Mouse (Mus musculus) intestine, embryonic 16.5 days (tissue): Measurements from ENCODE around the gene S100b. TPM values are rescaled to one million over a fixed set of nuclear protein-coding genes. Genes with fewer than 3 reads are reported as not detected.

Experiments
- ATAC-seq: fragments of 200-750 bp; cut with Nextera tagmentation; 2 replicates; pipeline ENCODE4 v1.8.0; 2017; ENCODE audit warnings: moderate TSS enrichment, moderate library complexity
- H3K27ac ChIP-seq: fragments of 300-500 bp; sonication (generic); 2 replicates; pipeline ENCODE4 v1.5.1; 2014; ENCODE audit warnings: mild to moderate bottlenecking, low read length
- H3K27me3 ChIP-seq: fragments of 300-500 bp; sonication (generic); replicated peaks from 2 replicates; pipeline ENCODE4 v1.6.1; 2014; ENCODE audit warnings: low read length, control low read depth, mixed read lengths; ENCODE audit not compliant: control insufficient read depth, insufficient read depth
- H3K36me3 ChIP-seq: fragments of 300-500 bp; sonication (generic); 2 replicates; pipeline ENCODE4 v1.6.1; 2014; ENCODE audit warnings: low read length, control low read depth; ENCODE audit not compliant: control insufficient read depth, insufficient read depth
- H3K4me1 ChIP-seq: fragments of 300-500 bp; sonication (generic); 2 replicates; pipeline ENCODE4 v1.6.1; 2014; ENCODE audit warnings: low read length, control low read depth, mixed read lengths; ENCODE audit not compliant: control insufficient read depth, insufficient read depth
- H3K4me2 ChIP-seq: fragments of 300-500 bp; sonication (generic); 2 replicates; pipeline ENCODE4 v1.6.1; 2014; ENCODE audit warnings: low read depth, low read length, control low read depth
- H3K4me3 ChIP-seq: fragments of 300-500 bp; sonication (generic); 2 replicates; pipeline ENCODE4 v1.5.1; 2014; ENCODE audit warnings: mild to moderate bottlenecking, low read length
- H3K9ac ChIP-seq: fragments of 300-500 bp; sonication (generic); 2 replicates; pipeline ENCODE4 v1.6.1; 2014; ENCODE audit warnings: low read depth, low read length
- H3K9me3 ChIP-seq: fragments of 300-500 bp; sonication (generic); 2 replicates; pipeline ENCODE4 v1.6.1; 2016; ENCODE audit warnings: low read length, control low read depth; ENCODE audit not compliant: control insufficient read depth
- WGBS: fragments of 180-500 bp; shearing (Covaris S2); extraction: QIAGEN DNeasy Blood & Tissue Kit; methylation state at CpG from one replicate; pipeline ENCODE4 v1.1.7; 2014; 5-methylcytosine and 5-hydroxymethylcytosine counted together
- polyA plus RNA-seq: library from polyadenylated mRNA; unstranded; fragments of >200 nt; fragmentation: Nextera tagmentation; extraction: Ambion mirVana; gene quantifications from 2 replicates; pipeline ENCODE4 v1.2.1, GENCODE M21; 2015

S100b gene
- 2.1 and 2.4 TPM in 2 replicates for polyA plus RNA-seq

DNA sequence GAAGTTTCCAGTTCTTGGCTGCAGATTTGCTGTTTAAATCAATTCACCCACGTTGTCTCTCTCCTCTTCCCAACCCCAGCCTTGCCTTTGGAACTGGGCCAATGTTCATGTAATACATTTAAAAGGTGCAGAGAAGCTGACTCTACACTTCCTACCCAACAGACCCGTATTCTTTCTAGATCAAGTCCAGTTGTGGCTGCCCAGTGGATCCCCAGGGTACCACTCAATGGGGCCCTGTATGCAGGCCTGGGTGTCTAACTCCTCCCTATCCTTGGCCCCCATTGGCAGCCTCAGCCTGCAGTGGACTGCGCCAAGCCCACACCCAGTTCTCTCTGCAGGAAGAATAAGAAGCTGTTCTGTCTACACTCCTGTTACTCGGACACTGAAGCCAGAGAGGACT is at the start of gene S100b:
Gene S100b (plus strand): TSS at position 318 of the 400 bp plus-strand sequence.
- H3K27ac ChIP-seq = peak within 1 kb of the TSS; percentile 3; the same call in 1 of the 2 replicates
- H3K4me1 ChIP-seq = peaks cover 12% of the 10 kb centered on the region
- WGBS = 39% methylated on average over 4 of the region's 4 CpGs
- H3K4me2 ChIP-seq = peak within 1 kb of the TSS; percentile 23; the same call in 1 of the 2 replicates
- ATAC-seq = peak; percentile 84
- H3K4me3 ChIP-seq = no peak within 1 kb of the TSS
- no peak within 1 kb of the TSS for H3K9ac ChIP-seq
- H3K27me3 ChIP-seq = no peaks in the 10 kb centered on the region
- no peaks in the 10 kb centered on the region for H3K36me3 ChIP-seq
- H3K9me3 ChIP-seq = no peaks in the 10 kb centered on the region

DNA sequence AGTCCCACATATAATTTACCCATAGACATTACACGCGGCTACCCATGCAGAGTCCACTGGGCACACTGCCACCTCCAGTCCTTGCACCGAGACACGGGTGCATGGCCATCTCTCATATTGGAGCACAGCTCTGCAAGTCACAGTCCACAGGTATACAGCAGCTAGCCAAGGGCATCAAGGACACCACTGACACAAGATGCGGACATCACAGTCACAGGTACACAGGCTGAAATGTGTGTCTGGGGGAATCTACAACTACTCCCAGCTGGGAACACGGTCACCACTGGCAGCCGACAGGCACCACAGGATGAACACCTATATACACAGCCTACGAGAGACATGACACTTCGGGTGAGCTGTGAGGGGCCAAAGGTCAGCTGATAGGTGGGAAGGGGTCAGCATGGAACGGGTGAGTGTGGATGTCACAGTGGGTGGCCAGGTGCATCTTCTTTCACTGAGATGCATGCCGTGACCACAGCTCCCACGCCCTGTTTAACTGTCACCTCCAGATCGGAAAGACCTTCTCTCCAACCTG is 46.3 kb upstream of the S100b start:
- Histone ChIP-seq H3K4me3 (no peak overlapping the region), H3K9ac (no peak overlapping the region), H3K27me3 (no peaks in the 10 kb centered on the region), H3K4me1 (no peaks in the 10 kb centered on the region), H3K4me2 (no peak overlapping the region), H3K9me3 (no peaks in the 10 kb centered on the region), H3K27ac (no peak overlapping the region), H3K36me3 (no peaks in the 10 kb centered on the region)
- 91% methylated on average over 13 of the region's 13 CpGs for WGBS
- no peak for ATAC-seq

DNA sequence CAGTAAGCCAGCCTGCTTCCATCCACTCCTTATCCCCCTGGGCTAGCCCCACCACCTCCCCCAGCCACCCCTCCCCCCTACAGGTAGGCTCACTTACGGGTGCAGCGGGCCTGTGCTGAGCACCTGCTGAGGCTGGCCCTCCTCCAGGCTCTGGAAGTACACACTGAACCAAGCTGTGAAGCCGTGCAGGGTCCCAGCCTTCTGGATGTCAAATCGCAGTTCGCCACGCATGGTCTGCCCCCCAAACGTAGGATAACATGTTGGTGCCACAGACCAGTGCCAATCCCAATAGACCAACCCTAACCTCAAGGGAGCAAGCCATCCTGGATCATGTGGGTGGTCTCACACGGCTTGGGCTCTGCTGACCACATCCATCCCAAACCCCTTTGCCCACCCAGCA is 44.4 kb upstream of the S100b start:
- 93% methylated on average over 8 of the region's 8 CpGs for WGBS
- H3K4me2 ChIP-seq = no peak overlapping the region

DNA sequence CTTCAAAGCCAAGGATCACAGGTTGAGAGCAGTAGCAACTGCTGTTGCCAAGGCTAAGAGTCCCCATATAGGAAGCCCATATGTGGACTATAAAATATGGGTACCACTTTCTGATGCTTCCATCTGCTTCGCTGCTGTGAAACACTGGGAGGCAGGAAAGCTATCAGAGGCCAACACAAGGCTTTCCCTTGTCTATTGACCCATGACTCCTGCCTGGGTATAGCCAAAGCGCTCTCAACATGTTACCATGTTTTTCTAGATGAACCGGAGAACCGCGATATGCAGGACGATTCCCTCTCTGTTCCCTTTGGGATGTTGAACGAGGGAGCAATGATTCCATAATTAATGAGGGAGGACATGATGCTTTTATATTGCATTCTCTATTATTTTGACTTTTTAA is 42.8 kb upstream of the S100b start:
- H3K4me3 ChIP-seq = no peak overlapping the region
- no peak overlapping the region for H3K4me2 ChIP-seq
- H3K9me3 ChIP-seq = 0 out of 2 replicates have a peak, but pooled peaks cover 11% of the 10 kb centered on the region
- no peak overlapping the region for H3K9ac ChIP-seq
- H3K27ac ChIP-seq = no peak overlapping the region
- H3K27me3 ChIP-seq = no peaks in the 10 kb centered on the region
- no peak for ATAC-seq
- peaks cover 21% of the 10 kb centered on the region for H3K36me3 ChIP-seq
- 95% methylated on average over 7 of the region's 7 CpGs for WGBS
- H3K4me1 ChIP-seq = no peaks in the 10 kb centered on the region

More for the DNA sequence above, 44.4 kb upstream of the S100b start:
- Histone ChIP-seq H3K9ac (no peak overlapping the region), H3K9me3 (0 out of 2 replicates have a peak, but pooled peaks cover 4% of the 10 kb centered on the region), H3K4me3 (no peak overlapping the region), H3K4me1 (no peaks in the 10 kb centered on the region), H3K27me3 (no peaks in the 10 kb centered on the region), H3K27ac (no peak overlapping the region), H3K36me3 (peaks cover 6% of the 10 kb centered on the region)
- no peak for ATAC-seq

DNA sequence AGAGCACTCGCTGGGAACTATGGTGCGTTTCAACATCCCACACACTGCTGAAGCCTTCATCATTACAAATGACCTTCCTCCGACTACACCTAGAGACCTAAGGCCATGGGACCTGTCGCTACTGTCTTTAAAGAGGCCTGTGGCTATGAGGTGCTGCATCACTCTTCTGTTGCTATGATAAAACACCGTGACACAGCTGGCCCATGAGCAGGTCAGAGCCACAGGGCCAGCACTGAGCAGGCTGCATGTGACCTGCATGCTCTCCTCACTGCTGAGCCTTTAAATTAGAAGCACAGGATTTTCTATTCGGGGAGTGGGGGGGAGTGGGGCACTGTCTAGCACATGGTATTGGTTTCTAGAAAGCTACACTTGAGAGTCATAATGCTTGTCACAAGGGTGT is 41.5 kb upstream of the S100b start:
- Histone ChIP-seq H3K4me3 (no peak overlapping the region), H3K36me3 (peaks cover 21% of the 10 kb centered on the region), H3K27me3 (no peaks in the 10 kb centered on the region), H3K4me1 (no peaks in the 10 kb centered on the region), H3K27ac (no peak overlapping the region), H3K9me3 (0 out of 2 replicates have a peak, but pooled peaks cover 11% of the 10 kb centered on the region), H3K4me2 (no peak overlapping the region), H3K9ac (no peak overlapping the region)
- no peak for ATAC-seq
- WGBS = 90% methylated on average over 6 of the region's 6 CpGs

DNA sequence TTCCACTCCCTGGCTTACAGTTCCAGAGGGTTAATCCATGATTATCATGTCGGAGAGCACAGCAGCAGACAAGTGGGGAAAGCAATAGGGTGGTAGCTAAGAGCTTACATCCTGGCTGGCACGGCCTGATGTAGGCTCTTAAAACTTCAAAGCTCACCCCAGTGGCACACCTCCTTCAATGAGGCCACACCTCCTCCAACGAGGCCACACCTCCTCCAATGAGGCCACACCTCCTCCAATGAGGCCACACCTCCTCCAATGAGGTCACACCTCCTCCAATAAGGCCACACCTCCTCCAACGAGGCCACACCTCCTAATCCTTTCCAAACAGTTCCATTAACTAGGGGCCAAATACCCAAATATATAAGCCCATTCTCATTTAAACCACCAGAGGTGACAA is 39.5 kb upstream of the S100b start:
- peaks cover 23% of the 10 kb centered on the region for H3K36me3 ChIP-seq
- H3K9me3 ChIP-seq = 0 out of 2 replicates have a peak, but pooled peaks cover 11% of the 10 kb centered on the region
- no peak for ATAC-seq
- no peak overlapping the region for H3K27ac ChIP-seq
- no peaks in the 10 kb centered on the region for H3K4me1 ChIP-seq
- H3K27me3 ChIP-seq = no peaks in the 10 kb centered on the region
- 96% methylated on average over 4 of the region's 4 CpGs for WGBS
- no peak overlapping the region for H3K4me3 ChIP-seq
- no peak overlapping the region for H3K9ac ChIP-seq
- H3K4me2 ChIP-seq = no peak overlapping the region

DNA sequence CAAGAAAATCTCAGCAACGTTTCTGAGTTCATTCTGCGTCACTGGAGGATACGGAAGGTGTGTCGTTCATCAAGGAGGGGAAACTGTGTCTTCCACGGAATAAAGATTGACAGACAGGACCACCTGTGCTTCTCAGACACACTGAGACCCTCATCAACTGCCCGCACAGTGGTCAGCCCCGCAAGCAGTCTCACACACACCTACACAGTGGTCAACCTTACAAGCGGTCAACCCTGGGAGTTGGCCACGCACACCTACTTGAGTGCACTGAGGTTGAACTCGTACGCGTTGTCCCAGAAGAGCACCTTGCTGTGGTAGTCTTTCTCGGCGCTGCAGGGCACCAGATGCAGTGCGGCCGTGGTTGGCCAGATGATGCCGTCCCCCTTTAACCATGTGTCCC is 36.6 kb upstream of the S100b start:
- Histone ChIP-seq H3K4me3 (no peak overlapping the region), H3K27ac (no peak overlapping the region), H3K4me2 (no peak overlapping the region), H3K36me3 (peaks cover 26% of the 10 kb centered on the region), H3K4me1 (no peaks in the 10 kb centered on the region), H3K27me3 (no peaks in the 10 kb centered on the region), H3K9ac (no peak overlapping the region), H3K9me3 (0 out of 2 replicates have a peak, but pooled peaks cover 11% of the 10 kb centered on the region)
- no peak for ATAC-seq
- 95% methylated on average over 17 of the region's 17 CpGs for WGBS

DNA sequence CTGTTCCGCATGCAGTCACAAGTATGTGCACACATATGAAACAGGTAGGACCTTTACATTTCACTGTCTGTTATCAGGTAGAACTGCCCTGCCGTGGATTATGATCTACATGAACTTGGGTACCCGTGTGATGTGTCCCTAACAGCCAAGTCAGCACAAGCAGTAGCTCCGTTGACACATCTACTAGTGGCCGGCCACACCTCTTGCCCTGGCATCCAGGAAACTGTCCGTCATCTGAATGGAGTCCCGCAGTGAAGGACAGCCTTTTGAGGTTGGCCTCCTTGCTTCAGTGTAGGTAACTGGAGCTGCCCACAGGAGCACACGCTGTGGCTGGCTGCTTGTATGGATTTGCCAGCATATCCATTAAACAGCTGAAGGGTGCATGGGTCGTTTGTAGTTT is 35.4 kb upstream of the S100b start:
- Histone ChIP-seq H3K9me3 (0 out of 2 replicates have a peak, but pooled peaks cover 11% of the 10 kb centered on the region), H3K27me3 (no peaks in the 10 kb centered on the region), H3K4me2 (no peak overlapping the region), H3K27ac (no peak overlapping the region), H3K36me3 (peaks cover 27% of the 10 kb centered on the region), H3K4me3 (no peak overlapping the region), H3K4me1 (no peaks in the 10 kb centered on the region), H3K9ac (no peak overlapping the region)
- no peak for ATAC-seq
- 79% methylated on average over 9 of the region's 9 CpGs for WGBS

DNA sequence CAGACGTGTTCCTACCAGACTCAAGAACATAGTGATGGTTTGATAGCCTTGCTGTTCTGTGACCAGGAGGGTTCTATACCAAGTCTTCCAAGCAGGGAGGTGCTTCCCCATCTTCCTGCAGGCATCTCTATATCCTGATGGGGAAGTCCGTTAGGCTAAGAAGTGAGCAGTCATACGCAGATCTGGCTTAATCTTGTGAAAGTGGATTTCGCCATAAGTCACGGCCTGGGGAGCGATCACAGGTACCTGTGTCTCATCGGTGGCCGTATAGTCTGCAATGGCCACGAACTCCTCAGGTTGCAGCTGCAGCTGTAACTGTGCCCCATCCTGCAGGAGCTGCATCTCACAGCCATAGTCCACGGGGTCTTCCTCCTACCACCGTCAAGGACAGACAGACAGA is 27.7 kb upstream of the S100b start:
- 90% methylated on average over 11 of the region's 11 CpGs for WGBS
- H3K9ac ChIP-seq = no peak overlapping the region
- H3K36me3 ChIP-seq = peaks cover 3% of the 10 kb centered on the region; the same call in 1 of the 2 replicates
- H3K27me3 ChIP-seq = no peaks in the 10 kb centered on the region
- H3K9me3 ChIP-seq = no peaks in the 10 kb centered on the region
- no peak overlapping the region for H3K4me3 ChIP-seq
- no peak overlapping the region for H3K4me2 ChIP-seq
- no peak overlapping the region for H3K27ac ChIP-seq
- ATAC-seq = no peak
- peaks cover 2% of the 10 kb centered on the region; the same call in 1 of the 2 replicates for H3K4me1 ChIP-seq

DNA sequence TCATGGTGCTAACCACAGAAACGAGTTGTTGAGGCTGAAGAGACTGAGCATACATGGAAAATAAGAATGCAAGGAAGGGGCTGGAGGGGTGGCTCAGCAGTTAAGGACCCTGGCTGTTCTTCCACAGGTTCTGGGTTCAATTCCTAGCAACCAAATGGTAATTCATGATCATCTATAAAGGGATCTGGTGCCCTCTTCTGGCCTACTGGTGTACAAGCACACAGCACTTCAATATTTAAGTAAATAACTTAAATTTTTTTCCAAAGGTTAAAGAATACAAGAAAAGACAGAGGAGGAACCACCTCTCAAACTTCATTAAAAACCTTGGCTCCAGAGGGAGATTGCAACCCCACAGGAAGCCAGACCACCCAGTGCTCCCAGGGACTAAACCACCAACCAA is 24.0 kb upstream of the S100b start:
- H3K36me3 ChIP-seq = no peaks in the 10 kb centered on the region
- no peak overlapping the region for H3K4me3 ChIP-seq
- peaks cover 2% of the 10 kb centered on the region; the same call in 1 of the 2 replicates for H3K4me1 ChIP-seq
- no peak overlapping the region for H3K9ac ChIP-seq
- H3K27me3 ChIP-seq = no peaks in the 10 kb centered on the region
- no peak for ATAC-seq
- no peaks in the 10 kb centered on the region for H3K9me3 ChIP-seq
- no peak overlapping the region for H3K4me2 ChIP-seq
- H3K27ac ChIP-seq = no peak overlapping the region
- WGBS = 70% methylated on average over 1 of the region's 1 CpGs
